Mouse (Mus musculus): Measurements from ENCODE around the gene Car14.

The Car14 gene

DNA sequence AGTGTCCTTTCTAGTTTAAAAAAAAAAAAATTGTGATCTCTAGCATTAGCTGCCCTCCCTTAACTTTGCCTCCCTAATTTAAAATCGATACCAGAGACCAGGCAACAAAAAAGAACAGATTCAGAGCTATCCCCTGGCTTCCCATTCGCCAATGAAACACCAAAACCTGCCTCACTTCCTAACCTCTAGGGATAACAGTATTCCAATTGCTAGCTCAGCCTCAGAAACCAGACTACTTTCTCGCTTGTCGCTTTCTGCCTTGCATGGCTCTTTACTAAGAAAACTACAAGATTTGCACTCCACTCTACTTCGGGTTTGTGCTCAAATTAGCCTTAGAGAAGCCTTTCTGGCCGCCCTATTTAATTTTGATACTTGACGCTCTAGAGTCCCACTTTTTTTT lies 48.4 kb downstream of the Car14 start:
- no peak for DNase-seq (ENCODE audit: low read depth, low spot score)

DNA sequence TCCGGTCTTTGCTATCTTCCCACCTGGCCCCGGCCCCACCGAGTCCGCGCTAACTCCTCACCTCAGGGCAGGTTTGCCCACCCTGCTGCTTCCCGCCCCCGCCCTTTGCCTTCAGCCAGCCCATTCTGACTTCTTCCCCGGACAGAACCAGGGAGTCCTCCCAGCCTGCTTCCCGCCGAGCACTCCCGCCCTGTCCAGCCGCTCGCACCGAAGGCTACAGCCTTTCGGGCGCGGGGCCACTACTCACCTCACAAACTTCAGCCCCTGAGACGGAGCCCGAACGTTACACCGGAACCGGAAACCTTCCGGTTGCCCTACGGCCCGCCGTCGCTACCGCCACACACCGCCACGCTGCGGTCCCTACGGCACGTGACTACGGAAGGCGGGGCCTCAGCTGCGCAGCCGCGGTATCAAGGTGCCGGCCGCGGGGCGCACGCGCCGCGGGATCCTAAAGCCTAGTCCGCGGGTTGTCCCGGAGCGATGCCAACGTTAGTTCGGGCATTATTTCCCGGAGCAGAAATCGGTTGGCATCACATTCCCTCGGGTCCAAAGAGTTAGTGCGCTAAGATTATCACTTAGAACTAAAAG lies 48.9 kb downstream of the Car14 start, which contains the start of gene Prpf3:
Prpf3 (minus strand) TSS at position 384 of the 588 bp plus-strand sequence.
- peak; percentile 89 for DNase-seq (ENCODE audit: low read depth, low spot score)

DNA sequence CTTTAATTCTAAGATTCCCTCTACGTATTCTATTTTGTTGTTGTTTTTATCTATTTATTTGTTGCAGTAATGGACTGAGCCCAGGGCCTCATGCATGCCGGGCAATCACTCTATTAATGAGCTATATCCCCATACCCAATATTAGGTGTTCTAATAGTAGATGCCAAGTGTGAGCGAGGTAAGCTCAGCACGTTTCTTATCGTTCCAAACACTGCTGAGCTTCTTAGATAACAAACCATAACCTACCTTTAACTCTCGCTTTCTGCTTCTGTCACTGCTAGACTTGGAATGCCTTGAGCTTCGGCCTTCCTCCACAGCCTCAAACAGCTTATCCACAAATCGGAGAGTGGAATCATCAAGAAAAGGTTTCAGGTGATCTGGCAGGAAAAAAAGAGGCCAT lies 53.2 kb downstream of the Car14 start:
- DNase-seq (ENCODE audit: low read depth, low spot score), result no peak

DNA sequence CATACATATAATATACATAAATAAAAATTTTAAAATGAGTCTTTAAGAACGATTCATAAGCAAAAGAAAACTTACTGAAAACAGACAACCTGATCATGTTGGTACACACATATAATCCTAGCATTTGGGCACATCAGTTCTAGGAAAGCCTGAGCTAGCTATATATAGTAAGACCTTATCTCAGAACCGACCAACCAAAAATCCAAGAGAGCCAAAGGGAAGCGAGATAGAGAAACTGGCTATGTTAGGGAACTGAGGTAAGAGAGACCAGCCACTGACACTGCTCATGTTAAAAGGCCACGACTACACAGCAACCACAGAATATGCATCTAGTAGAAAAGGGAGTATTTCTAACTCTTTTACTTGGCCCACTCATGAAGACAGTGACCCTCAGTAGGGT lies 53.9 kb downstream of the Car14 start:
- no peak for DNase-seq (ENCODE audit: low read depth, low spot score)

Measured in R1 (cell line).